Mouse (Mus musculus): Measurements from ENCODE around the gene Emc8.

DNA sequence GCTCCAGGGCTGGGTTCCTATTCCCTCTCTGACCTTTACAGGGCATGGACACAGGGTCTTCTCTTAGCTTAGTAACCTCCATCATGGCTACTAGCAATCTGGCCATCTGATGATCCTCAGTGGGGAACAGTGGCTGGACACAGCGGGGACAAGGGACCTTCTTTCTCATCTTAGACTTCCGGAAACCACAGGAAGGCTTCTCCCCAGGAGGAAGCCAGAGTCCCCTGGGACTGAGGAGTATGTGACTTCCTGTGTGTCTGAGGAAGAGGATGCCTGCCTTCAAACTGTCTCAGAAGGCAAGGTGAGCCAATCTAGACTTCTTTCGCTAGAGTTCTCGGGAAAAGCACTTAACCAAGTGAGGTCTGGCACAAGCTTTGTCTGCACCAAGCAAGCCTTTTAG is 31.7 kb upstream of the Emc8 start:
- TF ChIP-seq CTCF (IDR thresholded peaks at IDR 0.05; ENCODE audit: low read depth) (no peak), EP300 (IDR thresholded peaks at IDR 0.05; ENCODE audit: low read depth) (no peak)

Data from liver, embryonic 14.5 days (tissue).